Mouse (Mus musculus): ENCODE data around the gene Syngap1. TPM values are rescaled to one million over a fixed set of nuclear protein-coding genes. Genes with fewer than 3 reads are reported as not detected.
"Not testable (repeated sequence)": the region's sequence is repeated elsewhere in the genome, so short reads cannot be mapped to it uniquely, and the experiment has no call there.

Gene Syngap1
- polyA plus RNA-seq, 1 experiment from 2014 or later: 1.5 TPM

GRCm38 (mm10) chr17:26919516-26919915, 21.5 kb upstream of the Syngap1 start:
- H3K4me1 ChIP-seq: peaks cover 15% of the 10 kb centered on the region
- not testable (repeated sequence) for H3K9me3 ChIP-seq (replicated peaks); H3K27me3 ChIP-seq (ENCODE audit: low read depth, poor library complexity, severe bottlenecking); DNase-seq (ENCODE audit: low spot score); H3K27ac ChIP-seq (replicated peaks); H3K4me3 ChIP-seq
- WGBS: 84% methylated on average over 2 of the region's 2 CpGs
- H3K36me3 ChIP-seq: peaks cover 46% of the 10 kb centered on the region

GRCm38 (mm10) chr17:26922368-26922767, 18.7 kb upstream of the Syngap1 start:
- H3K36me3 ChIP-seq: peaks cover 74% of the 10 kb centered on the region
- not testable (repeated sequence) for DNase-seq (ENCODE audit: low spot score); H3K27me3 ChIP-seq (ENCODE audit: low read depth, poor library complexity, severe bottlenecking)

GRCm38 (mm10) chr17:26925414-26925813, 15.6 kb upstream of the Syngap1 start:
- not testable (repeated sequence) for H3K9me3 ChIP-seq (replicated peaks); H3K27ac ChIP-seq (replicated peaks); H3K4me1 ChIP-seq; H3K27me3 ChIP-seq (ENCODE audit: low read depth, poor library complexity, severe bottlenecking); DNase-seq (ENCODE audit: low spot score); H3K4me3 ChIP-seq
- H3K36me3 ChIP-seq: peaks cover 93% of the 10 kb centered on the region
- WGBS: 96% methylated on average over 9 of the region's 9 CpGs

More at GRCm38 (mm10) chr17:26922368-26922767, 18.7 kb upstream of the Syngap1 start:
- H3K4me1 ChIP-seq: peaks cover 15% of the 10 kb centered on the region
- not testable (repeated sequence) for H3K9me3 ChIP-seq (replicated peaks); H3K27ac ChIP-seq (replicated peaks); H3K4me3 ChIP-seq
- 96% methylated on average over 6 of the region's 6 CpGs for WGBS

- not testable (repeated sequence) for H3K9me3 ChIP-seq (replicated peaks); H3K27ac ChIP-seq (replicated peaks); DNase-seq (ENCODE audit: low spot score); H3K27me3 ChIP-seq (ENCODE audit: low read depth, poor library complexity, severe bottlenecking); H3K4me3 ChIP-seq
- 76% methylated on average over 7 of the region's 7 CpGs for WGBS
- H3K36me3 ChIP-seq: peaks cover 78% of the 10 kb centered on the region
- peaks cover 32% of the 10 kb centered on the region for H3K4me1 ChIP-seq
Observed at GRCm38 (mm10) chr17:26931795-26932194, 9.3 kb upstream of the Syngap1 start.

GRCm38 (mm10) chr17:26932839-26933398, 8.1 kb upstream of the Syngap1 start, which contains the start of gene Phf1:
Phf1 (plus strand) TSS chr17:26933052.
- Histone ChIP-seq H3K27ac (replicated peaks) (peak within 1 kb of the TSS; percentile 84), H3K36me3 (peaks cover 78% of the 10 kb centered on the region)

GRCm38 (mm10) chr17:26933419-26933818, 7.6 kb upstream of the Syngap1 start:
- peak overlapping the region; percentile 61 for H3K4me3 ChIP-seq
- no peaks in the 10 kb centered on the region for H3K27me3 ChIP-seq (ENCODE audit: low read depth, poor library complexity, severe bottlenecking)
- H3K4me1 ChIP-seq: peaks cover 48% of the 10 kb centered on the region
- WGBS: 11% methylated on average over 13 of the region's 13 CpGs
- H3K9me3 ChIP-seq (replicated peaks): no peaks in the 10 kb centered on the region
- peak overlapping the region; percentile 84 for H3K27ac ChIP-seq (replicated peaks)
- H3K36me3 ChIP-seq: peaks cover 76% of the 10 kb centered on the region
- no peak for DNase-seq (ENCODE audit: low spot score)

More at GRCm38 (mm10) chr17:26932839-26933398, 8.1 kb upstream of the Syngap1 start, which contains the start of gene Phf1:
- peak; percentile 92 for DNase-seq (ENCODE audit: low spot score)
- Histone ChIP-seq H3K4me1 (peaks cover 43% of the 10 kb centered on the region), H3K4me3 (peak within 1 kb of the TSS; percentile 61), H3K9me3 (replicated peaks) (no peaks in the 10 kb centered on the region), H3K27me3 (ENCODE audit: low read depth, poor library complexity, severe bottlenecking) (no peaks in the 10 kb centered on the region)
- WGBS: under 1% methylated on average over 43 of the region's 43 CpGs

- H3K27ac ChIP-seq (replicated peaks): no peak overlapping the region
Observed at GRCm38 (mm10) chr17:26933885-26934827, 6.9 kb upstream of the Syngap1 start.

GRCm38 (mm10) chr17:26935027-26935426, 6.0 kb upstream of the Syngap1 start:
- peaks cover 57% of the 10 kb centered on the region for H3K4me1 ChIP-seq
- no peak overlapping the region for H3K27ac ChIP-seq (replicated peaks)
- peaks cover 60% of the 10 kb centered on the region for H3K36me3 ChIP-seq
- H3K27me3 ChIP-seq (ENCODE audit: low read depth, poor library complexity, severe bottlenecking): no peaks in the 10 kb centered on the region
- no peak for DNase-seq (ENCODE audit: low spot score)
- peak overlapping the region; percentile 11; the same call in 1 of the 2 replicates for H3K4me3 ChIP-seq
- WGBS: 90% methylated on average over 9 of the region's 9 CpGs
- no peaks in the 10 kb centered on the region for H3K9me3 ChIP-seq (replicated peaks)

More at GRCm38 (mm10) chr17:26933885-26934827, 6.9 kb upstream of the Syngap1 start:
- H3K27me3 ChIP-seq (ENCODE audit: low read depth, poor library complexity, severe bottlenecking): no peaks in the 10 kb centered on the region
- H3K36me3 ChIP-seq: peaks cover 69% of the 10 kb centered on the region
- peaks cover 53% of the 10 kb centered on the region for H3K4me1 ChIP-seq
- peak overlapping the region; percentile 61 for H3K4me3 ChIP-seq
- H3K9me3 ChIP-seq (replicated peaks): no peaks in the 10 kb centered on the region
- DNase-seq (ENCODE audit: low spot score): no peak
- 84% methylated on average over 16 of the region's 16 CpGs for WGBS

- Histone ChIP-seq H3K36me3 (peaks cover 46% of the 10 kb centered on the region), H3K27me3 (ENCODE audit: low read depth, poor library complexity, severe bottlenecking) (no peaks in the 10 kb centered on the region), H3K4me1 (peaks cover 71% of the 10 kb centered on the region), H3K27ac (replicated peaks) (no peak overlapping the region), H3K9me3 (replicated peaks) (no peaks in the 10 kb centered on the region), H3K4me3 (no peak overlapping the region)
- DNase-seq (ENCODE audit: low spot score): no peak
- 88% methylated on average over 12 of the region's 12 CpGs for WGBS
Observed at GRCm38 (mm10) chr17:26936453-26936852, 4.6 kb upstream of the Syngap1 start.

GRCm38 (mm10) chr17:26936921-26937695, 3.9 kb upstream of the Syngap1 start:
- Histone ChIP-seq H3K27ac (replicated peaks) (no peak overlapping the region), H3K4me1 (peaks cover 77% of the 10 kb centered on the region), H3K27me3 (ENCODE audit: low read depth, poor library complexity, severe bottlenecking) (no peaks in the 10 kb centered on the region), H3K4me3 (peak overlapping the region; percentile 84), H3K9me3 (replicated peaks) (no peaks in the 10 kb centered on the region), H3K36me3 (peaks cover 42% of the 10 kb centered on the region)
- WGBS: 89% methylated on average over 15 of the region's 15 CpGs
- DNase-seq (ENCODE audit: low spot score): no peak

- H3K9me3 ChIP-seq (replicated peaks): no peaks in the 10 kb centered on the region
- peak overlapping the region; percentile 84 for H3K4me3 ChIP-seq
- 66% methylated on average over 16 of the region's 16 CpGs for WGBS
- H3K27me3 ChIP-seq (ENCODE audit: low read depth, poor library complexity, severe bottlenecking): no peaks in the 10 kb centered on the region
- no peak for DNase-seq (ENCODE audit: low spot score)
- peaks cover 77% of the 10 kb centered on the region for H3K4me1 ChIP-seq
- peak overlapping the region; percentile 95 for H3K27ac ChIP-seq (replicated peaks)
- H3K36me3 ChIP-seq: peaks cover 42% of the 10 kb centered on the region
Observed at GRCm38 (mm10) chr17:26937883-26938695, 3.0 kb upstream of the Syngap1 start.
